Mouse (Mus musculus): Measurements from ENCODE around the gene Zdhhc17. TPM values are rescaled to one million over a fixed set of nuclear protein-coding genes. Genes with fewer than 3 reads are reported as not detected.

Zdhhc17 gene
- total RNA-seq, 1 experiment from 2014 or later: 33.6 TPM

DNA sequence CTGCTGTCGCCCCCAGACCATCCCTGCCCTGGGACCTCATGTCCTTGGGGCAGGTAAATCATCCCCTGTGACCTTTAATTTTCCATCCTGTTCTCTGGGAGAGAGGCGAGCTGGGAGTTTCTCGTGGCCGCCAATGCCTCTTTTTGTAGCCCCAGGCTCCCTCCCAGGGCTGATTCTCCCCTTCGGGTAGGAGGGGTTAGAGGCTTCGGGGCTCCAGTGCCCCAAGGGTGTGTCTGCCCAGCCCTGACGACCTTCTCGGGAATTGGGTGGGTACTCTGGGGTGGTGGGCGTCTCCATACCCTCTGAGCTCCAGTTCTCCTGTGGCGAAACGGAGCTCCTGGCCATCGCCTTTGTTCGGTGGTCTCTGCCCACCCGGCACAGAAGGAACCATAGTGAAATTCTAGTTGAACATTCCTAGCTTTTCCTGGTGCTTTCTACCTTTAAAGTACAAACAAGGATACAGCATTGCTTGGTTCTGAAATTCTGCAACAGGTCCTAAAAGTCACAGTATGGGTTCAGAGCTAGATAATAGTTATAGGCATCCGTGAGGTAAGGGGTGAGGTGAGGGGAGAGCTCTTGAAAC, 89.5 kb downstream of the Zdhhc17 start:
- no peak for DNase-seq

GRCm38 (mm10) chr10:110919531-110920343, 90.2 kb downstream of the Zdhhc17 start, which contains the start of gene Csrp2:
TSS of gene Csrp2 (plus strand) at chr10:110919789.
- peak; percentile 97 for DNase-seq

- DNase-seq: peak; percentile 48
Measured at GRCm38 (mm10) chr10:110918414-110919391, 91.2 kb downstream of the Zdhhc17 start.

GRCm38 (mm10) chr10:110917521-110917920, 92.4 kb downstream of the Zdhhc17 start:
- no peak for DNase-seq

- DNase-seq: no peak
Measured at GRCm38 (mm10) chr10:110916666-110917344, 93.1 kb downstream of the Zdhhc17 start.

- no peak for DNase-seq
Measured at GRCm38 (mm10) chr10:110903862-110904261, 106.1 kb downstream of the Zdhhc17 start.

DNA sequence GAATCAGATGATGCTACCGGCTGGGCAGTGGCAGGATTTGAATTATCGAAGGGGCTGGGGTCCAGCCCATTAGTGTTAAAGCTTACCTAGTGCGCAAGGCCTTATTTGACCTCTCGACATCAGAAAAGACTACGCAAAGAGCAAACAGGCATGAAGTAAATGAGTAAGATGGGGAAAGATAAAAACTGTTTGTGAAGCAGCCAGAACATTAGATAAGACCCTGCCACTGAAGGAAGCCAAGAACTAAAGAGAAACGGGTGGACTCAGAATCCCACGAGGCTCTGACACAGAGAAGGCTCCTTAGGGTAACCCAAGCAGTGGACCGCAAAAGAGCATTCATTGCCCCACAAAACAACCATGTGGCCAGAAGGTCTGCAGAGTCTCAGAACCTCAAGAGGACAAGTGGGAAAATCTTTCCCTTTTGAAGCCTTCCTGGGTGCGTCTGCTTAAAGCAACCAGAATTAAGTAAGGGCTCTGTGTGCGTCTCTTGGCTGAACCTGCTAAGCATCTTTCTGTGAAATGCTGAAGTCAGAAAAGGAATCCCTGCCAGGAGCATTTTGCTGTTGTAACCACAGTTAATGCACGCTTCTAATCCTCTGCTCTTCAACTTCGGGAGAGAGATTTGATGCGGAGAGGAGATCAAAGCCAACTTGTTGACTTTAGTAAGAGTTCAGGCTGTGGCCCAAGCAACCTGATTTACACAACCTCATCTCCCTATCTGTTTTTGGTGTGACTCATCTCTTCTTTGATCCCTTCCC, 110.0 kb downstream of the Zdhhc17 start:
- DNase-seq: no peak

Other genes starting within 250 kb of the Zdhhc17 start
- gene Csrp2, start 90.4 kb downstream of the Zdhhc17 start, total RNA-seq (2021): 276 and 295 TPM in 2 replicates
- gene Osbpl8, start 154.6 kb upstream of the Zdhhc17 start, total RNA-seq (2021): 28.2 and 29.0 TPM in 2 replicates